ENCODE assay signal across 18 mouse cellular contexts in the genomic region with DNA sequence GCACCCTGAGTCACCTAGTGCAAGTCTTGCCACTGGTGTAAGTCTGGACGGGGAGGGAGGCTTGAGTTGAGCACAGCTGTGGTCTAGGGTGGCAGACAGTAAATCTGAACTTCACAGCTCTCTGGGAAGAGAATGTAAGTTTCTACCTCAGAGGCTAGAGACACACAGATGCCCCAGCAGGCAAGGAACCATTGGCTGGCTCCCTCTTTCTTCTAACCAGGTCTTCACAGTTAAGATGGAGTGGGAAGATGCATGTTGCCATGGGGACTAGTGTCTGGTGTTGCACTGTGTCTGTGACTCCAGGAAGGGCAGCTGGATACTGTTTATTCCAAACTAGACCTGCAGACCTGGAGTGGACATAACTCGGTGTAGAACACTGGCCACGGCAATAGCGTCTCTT.
"Had no signal": no experiment of that assay in that cellular context is flagged by ENCODE, and none has a peak within 500 bp of the region (broad histone marks: within the 10 kb centered on the region; RNA-seq: fewer than 3 reads in every experiment).

No protein-coding gene starts in this region.

- H3K27ac ChIP-seq: midbrain, embryonic 10.5 days; midbrain, embryonic 13.5 days; midbrain, embryonic 15.5 days; neural tube, embryonic 13.5 days; neural tube, embryonic 15.5 days had no signal

- H3K9ac ChIP-seq: lung, embryonic 14.5 days; midbrain, embryonic 13.5 days; midbrain, embryonic 15.5 days; neural tube, embryonic 13.5 days; neural tube, embryonic 15.5 days had no signal

- DNase-seq: lung, adult 18-20 months; lung, embryonic 14.5 days; lung, postnatal 10 days; lung, postnatal 4 days; retina, postnatal 1 day; right cerebral cortex, adult 18-20 months; right cerebral cortex, postnatal 25 days; right cerebral cortex, postnatal 4 days; spleen, adult 18-20 months; thymus, adult 18-20 months; thymus, postnatal 14 days; thymus, postnatal 36 days had no signal

- H3K9me3 ChIP-seq: midbrain, embryonic 10.5 days; midbrain, embryonic 13.5 days; midbrain, embryonic 15.5 days; neural tube, embryonic 13.5 days; neural tube, embryonic 15.5 days had no signal

- H3K4me3 ChIP-seq: midbrain, embryonic 10.5 days; midbrain, embryonic 13.5 days; midbrain, embryonic 15.5 days; myocyte; neural tube, embryonic 13.5 days; neural tube, embryonic 15.5 days had no signal

- H3K4me2 ChIP-seq: lung, embryonic 14.5 days; midbrain, embryonic 13.5 days; midbrain, embryonic 15.5 days; neural tube, embryonic 13.5 days; neural tube, embryonic 15.5 days had no signal

- H3K4me1 ChIP-seq: midbrain, embryonic 13.5 days; midbrain, embryonic 15.5 days had no signal

- ATAC-seq: midbrain, embryonic 13.5 days; midbrain, embryonic 15.5 days had no signal

- H3K36me3 ChIP-seq: midbrain, embryonic 10.5 days; midbrain, embryonic 13.5 days; midbrain, embryonic 15.5 days; neural tube, embryonic 13.5 days; neural tube, embryonic 15.5 days had no signal
